Mouse (Mus musculus) embryonic fibroblast, embryonic 13.5 days (primary cell): ENCODE results near the gene Sebox.

ENCODE experiments used
- CTCF ChIP-seq: IDR thresholded peaks from 2 replicates; pipeline ENCODE4 v1.5.1; 2011; ENCODE audit warnings: mild to moderate bottlenecking, control low read depth, low read length, moderate library complexity, borderline replicate concordance; ENCODE audit not compliant: insufficient read depth
- POLR2A ChIP-seq: IDR thresholded peaks from 2 replicates; pipeline ENCODE4 v1.6.1; 2011; ENCODE audit warnings: low read depth, mild to moderate bottlenecking, control low read depth, low read length, moderate library complexity

GRCm38 (mm10) chr11:78467515-78467914 lies 35.7 kb upstream of the Sebox start:
- TF ChIP-seq POLR2A, result no peak
- no peak for TF ChIP-seq CTCF
